Mouse (Mus musculus): ENCODE measurements around the gene Gcn1l1. TPM values are rescaled to one million over a fixed set of nuclear protein-coding genes. Genes with fewer than 3 reads are reported as not detected.

Gcn1l1 gene
- polyA plus RNA-seq, 1 experiment from 2014 or later, result 40.3 TPM

DNA sequence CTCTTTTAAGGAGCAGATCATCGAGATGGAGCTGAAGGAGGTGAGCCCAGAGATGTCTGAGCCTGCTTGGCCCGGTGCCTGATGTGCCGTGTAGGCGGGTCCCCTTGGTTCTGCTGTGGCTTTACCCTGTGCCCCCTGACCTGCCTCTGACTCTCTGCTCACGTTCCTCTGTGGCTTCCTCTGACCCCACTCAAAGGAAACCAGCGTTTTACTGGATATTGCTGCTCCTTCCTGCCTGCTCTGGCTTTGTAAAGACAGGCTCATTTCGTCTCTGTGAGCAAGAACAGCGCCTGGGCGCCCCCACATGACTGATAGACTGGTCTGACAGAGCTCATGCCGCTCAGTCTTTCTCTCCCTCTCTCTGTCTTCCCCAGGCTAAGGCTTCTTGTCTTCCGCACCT lies 26.0 kb downstream of the Gcn1l1 start:
- Histone ChIP-seq H3K9ac (ENCODE audit: low read depth, low read length) (no peak overlapping the region), H3K36me3 (ENCODE audit: control insufficient read depth, insufficient read depth, low read length) (peaks cover 98% of the 10 kb centered on the region), H3K9me3 (ENCODE audit: control insufficient read depth, low read length) (no peaks in the 10 kb centered on the region), H3K27me3 (replicated peaks; ENCODE audit: control insufficient read depth, insufficient read depth, low read length) (no peaks in the 10 kb centered on the region), H3K4me3 (ENCODE audit: low read depth, low read length) (no peak overlapping the region), H3K27ac (replicated peaks; ENCODE audit: low read depth, low read length) (no peak overlapping the region), H3K4me2 (ENCODE audit: low read depth, low read length) (no peak overlapping the region), H3K4me1 (ENCODE audit: control insufficient read depth, insufficient read depth, low read length) (no peaks in the 10 kb centered on the region)
- no peak for ATAC-seq (ENCODE audit: low read depth)
- DNase-seq (ENCODE audit: low spot score), result no peak
- WGBS, result 84% methylated on average over 9 of the region's 11 CpGs

DNA sequence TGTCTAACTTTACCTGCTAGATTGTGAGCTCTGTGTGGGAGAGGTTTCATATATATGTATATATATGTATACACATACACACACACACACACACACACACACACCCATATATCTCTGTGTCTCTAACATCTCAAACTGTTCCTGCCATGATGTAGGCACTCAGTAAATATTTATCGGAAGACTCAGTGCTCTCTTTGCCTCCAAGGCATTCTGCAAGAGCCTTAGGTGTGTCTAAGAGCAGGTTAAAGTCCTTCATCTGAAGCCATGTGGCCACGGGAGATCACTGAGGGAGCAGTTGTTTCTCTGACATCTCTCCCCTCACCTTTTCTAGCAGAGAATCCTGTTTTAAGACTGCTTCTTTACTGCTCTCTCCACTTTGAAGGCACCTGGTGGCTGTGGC lies 26.5 kb downstream of the Gcn1l1 start:
- WGBS, result 88% methylated on average over 2 of the region's 2 CpGs
- H3K27me3 ChIP-seq (replicated peaks; ENCODE audit: control insufficient read depth, insufficient read depth, low read length), result no peaks in the 10 kb centered on the region
- H3K9ac ChIP-seq (ENCODE audit: low read depth, low read length), result no peak overlapping the region
- DNase-seq (ENCODE audit: low spot score) (no peak), ATAC-seq (ENCODE audit: low read depth) (no peak)
- no peak overlapping the region for H3K4me2 ChIP-seq (ENCODE audit: low read depth, low read length)
- H3K27ac ChIP-seq (replicated peaks; ENCODE audit: low read depth, low read length), result no peak overlapping the region
- H3K9me3 ChIP-seq (ENCODE audit: control insufficient read depth, low read length), result no peaks in the 10 kb centered on the region
- peaks cover 98% of the 10 kb centered on the region for H3K36me3 ChIP-seq (ENCODE audit: control insufficient read depth, insufficient read depth, low read length)
- no peaks in the 10 kb centered on the region for H3K4me1 ChIP-seq (ENCODE audit: control insufficient read depth, insufficient read depth, low read length)
- H3K4me3 ChIP-seq (ENCODE audit: low read depth, low read length), result no peak overlapping the region

DNA sequence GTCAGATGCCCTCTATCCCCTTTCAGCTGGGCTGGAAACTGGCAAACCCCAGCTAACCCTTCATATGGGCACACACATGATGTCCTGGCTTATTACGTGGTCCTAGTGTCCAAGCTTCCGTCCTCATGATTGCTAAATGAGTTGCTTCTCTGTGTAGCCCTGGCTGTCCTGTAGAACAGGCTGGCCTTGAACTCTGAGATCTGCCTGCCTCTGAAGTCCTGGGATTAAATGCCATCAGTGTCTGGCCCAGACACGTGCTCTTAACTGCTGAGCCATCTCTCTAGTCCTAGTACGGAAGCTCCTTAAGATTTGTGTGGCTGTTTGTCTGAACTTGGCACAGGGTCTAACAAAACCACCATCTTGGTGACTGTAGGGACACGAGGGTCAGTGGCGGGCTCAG lies 38.5 kb downstream of the Gcn1l1 start:
- ATAC-seq (ENCODE audit: low read depth) (no peak), DNase-seq (ENCODE audit: low spot score) (no peak)
- 94% methylated on average over 6 of the region's 6 CpGs for WGBS
- Histone ChIP-seq H3K4me3 (ENCODE audit: low read depth, low read length) (no peak overlapping the region), H3K4me1 (ENCODE audit: control insufficient read depth, insufficient read depth, low read length) (no peaks in the 10 kb centered on the region), H3K27me3 (replicated peaks; ENCODE audit: control insufficient read depth, insufficient read depth, low read length) (no peaks in the 10 kb centered on the region), H3K27ac (replicated peaks; ENCODE audit: low read depth, low read length) (no peak overlapping the region), H3K9me3 (ENCODE audit: control insufficient read depth, low read length) (no peaks in the 10 kb centered on the region), H3K9ac (ENCODE audit: low read depth, low read length) (no peak overlapping the region), H3K4me2 (ENCODE audit: low read depth, low read length) (no peak overlapping the region), H3K36me3 (ENCODE audit: control insufficient read depth, insufficient read depth, low read length) (peaks cover 91% of the 10 kb centered on the region)

DNA sequence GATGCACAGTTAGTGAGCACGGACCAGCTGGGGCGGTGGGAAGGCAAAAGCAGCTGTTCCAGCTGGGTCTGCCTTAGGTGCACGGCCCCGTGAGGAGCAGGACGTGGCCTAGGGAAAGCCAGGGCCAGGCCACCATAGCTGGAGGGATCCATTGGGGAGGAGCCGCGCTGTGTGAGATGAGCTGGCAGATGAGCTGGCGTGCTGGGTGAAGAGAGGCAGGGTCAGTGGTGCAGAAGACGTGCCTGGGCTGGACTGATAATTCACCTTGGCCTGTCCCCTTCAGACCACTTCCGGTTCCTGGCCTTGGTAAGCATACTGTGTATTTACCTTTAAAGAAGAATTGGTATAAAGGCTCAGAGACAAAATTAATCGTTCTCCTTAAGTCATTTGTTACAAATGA lies 46.5 kb downstream of the Gcn1l1 start:
- H3K9ac ChIP-seq (ENCODE audit: low read depth, low read length), result no peak overlapping the region
- 92% methylated on average over 11 of the region's 11 CpGs for WGBS
- H3K36me3 ChIP-seq (ENCODE audit: control insufficient read depth, insufficient read depth, low read length), result peaks cover 96% of the 10 kb centered on the region
- H3K27ac ChIP-seq (replicated peaks; ENCODE audit: low read depth, low read length), result no peak overlapping the region
- no peaks in the 10 kb centered on the region for H3K9me3 ChIP-seq (ENCODE audit: control insufficient read depth, low read length)
- H3K4me3 ChIP-seq (ENCODE audit: low read depth, low read length), result no peak overlapping the region
- H3K4me1 ChIP-seq (ENCODE audit: control insufficient read depth, insufficient read depth, low read length), result no peaks in the 10 kb centered on the region
- H3K4me2 ChIP-seq (ENCODE audit: low read depth, low read length), result no peak overlapping the region
- DNase-seq (ENCODE audit: low spot score) (no peak), ATAC-seq (ENCODE audit: low read depth) (no peak)
- no peaks in the 10 kb centered on the region for H3K27me3 ChIP-seq (replicated peaks; ENCODE audit: control insufficient read depth, insufficient read depth, low read length)

DNA sequence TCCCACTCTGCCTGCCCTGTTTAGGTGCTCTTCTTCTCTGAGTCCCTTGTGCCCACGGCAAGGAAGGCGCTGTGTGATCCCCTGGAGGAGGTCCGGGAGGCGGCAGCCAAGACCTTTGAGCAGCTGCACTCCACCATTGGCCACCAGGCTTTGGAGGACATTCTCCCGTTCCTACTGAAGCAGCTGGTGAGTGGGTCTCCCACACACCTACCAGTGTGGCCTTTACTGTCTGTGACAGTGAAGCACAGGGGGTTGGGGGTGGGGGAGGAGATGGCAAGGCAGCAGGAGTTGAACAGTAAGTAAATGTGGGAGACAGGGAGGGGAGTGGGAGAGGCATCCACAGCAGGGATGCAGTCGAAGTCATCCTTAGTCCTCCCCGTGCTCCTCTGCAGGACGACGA lies 48.3 kb downstream of the Gcn1l1 start:
- WGBS, result 96% methylated on average over 9 of the region's 9 CpGs
- H3K4me3 ChIP-seq (ENCODE audit: low read depth, low read length), result no peak overlapping the region
- H3K27me3 ChIP-seq (replicated peaks; ENCODE audit: control insufficient read depth, insufficient read depth, low read length), result no peaks in the 10 kb centered on the region
- no peak for ATAC-seq (ENCODE audit: low read depth)
- H3K4me1 ChIP-seq (ENCODE audit: control insufficient read depth, insufficient read depth, low read length), result no peaks in the 10 kb centered on the region
- no peak for DNase-seq (ENCODE audit: low spot score)
- H3K9ac ChIP-seq (ENCODE audit: low read depth, low read length), result no peak overlapping the region
- peaks cover 98% of the 10 kb centered on the region for H3K36me3 ChIP-seq (ENCODE audit: control insufficient read depth, insufficient read depth, low read length)
- H3K9me3 ChIP-seq (ENCODE audit: control insufficient read depth, low read length), result no peaks in the 10 kb centered on the region
- H3K4me2 ChIP-seq (ENCODE audit: low read depth, low read length), result no peak overlapping the region
- H3K27ac ChIP-seq (replicated peaks; ENCODE audit: low read depth, low read length), result no peak overlapping the region

DNA sequence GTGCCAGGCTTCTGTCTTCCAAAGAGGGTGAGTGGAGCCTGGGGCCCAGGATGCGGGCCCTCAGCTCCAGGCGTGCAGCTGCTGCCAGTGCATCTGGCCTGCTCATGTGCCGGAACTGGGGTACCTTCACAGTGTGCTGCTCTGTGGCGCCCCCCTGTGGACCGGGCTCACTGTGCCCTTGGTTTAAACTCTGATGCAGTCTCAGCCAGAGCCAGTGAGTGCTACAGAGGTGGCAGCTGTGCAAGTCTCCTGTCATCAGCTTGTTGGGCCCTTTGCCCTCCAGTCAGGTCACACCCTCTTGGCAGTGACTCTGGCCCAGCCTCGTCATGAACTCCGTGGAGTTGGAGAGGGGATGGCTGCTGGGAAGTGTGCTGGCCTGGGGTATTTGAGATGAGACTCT lies 49.9 kb downstream of the Gcn1l1 start:
- Histone ChIP-seq H3K4me3 (ENCODE audit: low read depth, low read length) (no peak overlapping the region), H3K9me3 (ENCODE audit: control insufficient read depth, low read length) (no peaks in the 10 kb centered on the region), H3K27me3 (replicated peaks; ENCODE audit: control insufficient read depth, insufficient read depth, low read length) (no peaks in the 10 kb centered on the region), H3K27ac (replicated peaks; ENCODE audit: low read depth, low read length) (no peak overlapping the region), H3K4me2 (ENCODE audit: low read depth, low read length) (no peak overlapping the region), H3K36me3 (ENCODE audit: control insufficient read depth, insufficient read depth, low read length) (peaks cover 98% of the 10 kb centered on the region), H3K9ac (ENCODE audit: low read depth, low read length) (no peak overlapping the region), H3K4me1 (ENCODE audit: control insufficient read depth, insufficient read depth, low read length) (no peaks in the 10 kb centered on the region)
- WGBS, result 83% methylated on average over 7 of the region's 7 CpGs
- ATAC-seq (ENCODE audit: low read depth) (no peak), DNase-seq (ENCODE audit: low spot score) (no peak)

DNA sequence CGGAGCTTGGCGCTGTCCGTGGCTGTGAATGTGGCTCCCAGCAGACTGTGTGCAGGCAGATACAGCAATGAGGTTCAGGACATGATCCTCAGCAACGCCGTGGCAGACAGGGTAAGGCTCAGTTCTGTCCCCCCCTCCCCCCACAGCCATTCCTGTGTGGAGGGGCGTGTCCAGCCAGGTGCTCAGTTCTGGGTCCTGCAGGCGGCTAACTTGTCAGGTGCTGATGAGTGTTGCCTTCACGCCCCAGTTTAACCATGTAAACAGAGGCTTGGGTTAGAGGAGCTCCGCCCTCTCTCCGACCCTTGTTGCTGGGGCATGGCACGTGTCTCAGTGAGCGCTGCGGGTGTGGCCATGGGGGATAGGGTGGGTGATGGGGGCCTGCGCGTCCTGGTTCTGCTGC lies 54.6 kb downstream of the Gcn1l1 start:
- H3K4me3 ChIP-seq (ENCODE audit: low read depth, low read length), result no peak overlapping the region
- H3K9me3 ChIP-seq (ENCODE audit: control insufficient read depth, low read length), result no peaks in the 10 kb centered on the region
- no peak overlapping the region for H3K9ac ChIP-seq (ENCODE audit: low read depth, low read length)
- no peak overlapping the region for H3K4me2 ChIP-seq (ENCODE audit: low read depth, low read length)
- peaks cover 81% of the 10 kb centered on the region for H3K36me3 ChIP-seq (ENCODE audit: control insufficient read depth, insufficient read depth, low read length)
- H3K27ac ChIP-seq (replicated peaks; ENCODE audit: low read depth, low read length), result no peak overlapping the region
- ATAC-seq (ENCODE audit: low read depth) (no peak), DNase-seq (ENCODE audit: low spot score) (no peak)
- no peaks in the 10 kb centered on the region for H3K4me1 ChIP-seq (ENCODE audit: control insufficient read depth, insufficient read depth, low read length)
- 86% methylated on average over 14 of the region's 15 CpGs for WGBS
- H3K27me3 ChIP-seq (replicated peaks; ENCODE audit: control insufficient read depth, insufficient read depth, low read length), result no peaks in the 10 kb centered on the region

DNA sequence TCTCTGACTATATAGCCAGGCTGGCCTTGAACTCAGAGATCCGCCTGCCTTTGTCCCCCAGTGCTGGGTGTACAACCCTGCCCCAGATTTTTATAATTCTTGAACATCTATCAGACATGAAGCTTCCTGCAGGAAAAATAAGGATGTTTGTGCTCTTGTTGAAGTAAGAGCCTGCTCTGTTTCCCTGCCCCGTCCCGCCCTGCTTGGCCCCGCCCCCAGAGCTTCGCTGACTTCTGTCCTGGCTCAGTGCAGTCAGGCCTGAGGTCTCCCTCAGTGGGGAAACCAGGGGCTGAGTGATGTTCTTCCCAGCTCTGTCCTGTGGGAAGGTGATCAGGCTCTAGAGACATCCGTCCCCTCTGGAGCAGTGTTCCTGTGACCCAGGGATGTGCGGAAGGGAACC lies 57.6 kb downstream of the Gcn1l1 start:
- DNase-seq (ENCODE audit: low spot score), result no peak
- ATAC-seq (ENCODE audit: low read depth), result no peak
- WGBS, result 82% methylated on average over 7 of the region's 7 CpGs
- Histone ChIP-seq H3K9me3 (ENCODE audit: control insufficient read depth, low read length) (no peaks in the 10 kb centered on the region), H3K36me3 (ENCODE audit: control insufficient read depth, insufficient read depth, low read length) (peaks cover 51% of the 10 kb centered on the region), H3K27ac (replicated peaks; ENCODE audit: low read depth, low read length) (no peak overlapping the region), H3K27me3 (replicated peaks; ENCODE audit: control insufficient read depth, insufficient read depth, low read length) (no peaks in the 10 kb centered on the region), H3K4me2 (ENCODE audit: low read depth, low read length) (no peak overlapping the region), H3K4me1 (ENCODE audit: control insufficient read depth, insufficient read depth, low read length) (no peaks in the 10 kb centered on the region), H3K9ac (ENCODE audit: low read depth, low read length) (no peak overlapping the region), H3K4me3 (ENCODE audit: low read depth, low read length) (no peak overlapping the region)

DNA sequence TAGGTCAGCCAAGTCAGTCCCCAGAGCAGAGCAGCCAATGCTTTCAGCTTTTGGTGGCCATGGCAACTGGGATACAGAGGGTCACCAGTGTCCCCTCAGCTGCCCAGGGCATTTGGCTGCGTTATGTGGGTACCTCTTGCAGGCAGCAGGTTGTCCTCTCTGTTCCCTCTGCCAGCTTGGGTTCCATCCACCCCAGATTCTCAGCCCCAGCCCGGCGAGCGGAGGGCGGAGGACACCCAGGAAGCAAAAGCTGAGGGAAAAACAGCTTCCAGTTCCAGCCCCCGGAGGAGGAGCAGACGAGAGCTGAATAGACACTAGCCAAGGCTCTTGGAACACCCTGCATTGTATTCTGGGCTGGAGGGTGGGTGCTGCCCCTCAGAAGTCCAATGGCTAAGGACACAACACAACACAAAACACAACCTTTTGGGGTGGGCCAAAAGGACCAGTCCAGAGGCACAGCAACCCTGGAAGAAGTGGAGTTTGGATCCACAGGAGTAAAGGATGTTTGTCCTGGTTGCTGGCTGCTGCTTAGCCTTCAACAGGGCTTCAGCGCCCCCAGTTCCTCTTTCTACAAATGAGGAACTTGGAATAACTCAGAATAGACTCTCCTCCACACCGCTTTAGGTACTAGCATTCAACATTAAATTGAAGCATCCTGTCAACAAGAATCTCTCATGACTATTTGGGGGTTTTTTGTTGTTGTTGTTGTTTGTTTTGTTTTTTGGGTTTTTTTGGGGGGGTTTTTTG lies 58.8 kb downstream of the Gcn1l1 start:
- WGBS, result 87% methylated on average over 8 of the region's 9 CpGs

More for the DNA sequence above, 58.8 kb downstream of the Gcn1l1 start:
- H3K4me1 ChIP-seq (ENCODE audit: control insufficient read depth, insufficient read depth, low read length), result no peaks in the 10 kb centered on the region
- no peak for DNase-seq (ENCODE audit: low spot score)
- no peak overlapping the region for H3K9ac ChIP-seq (ENCODE audit: low read depth, low read length)
- no peak overlapping the region for H3K4me3 ChIP-seq (ENCODE audit: low read depth, low read length)
- ATAC-seq (ENCODE audit: low read depth), result no peak
- H3K4me2 ChIP-seq (ENCODE audit: low read depth, low read length), result no peak overlapping the region
- H3K27ac ChIP-seq (replicated peaks; ENCODE audit: low read depth, low read length), result no peak overlapping the region
- H3K36me3 ChIP-seq (ENCODE audit: control insufficient read depth, insufficient read depth, low read length), result peaks cover 39% of the 10 kb centered on the region
- H3K27me3 ChIP-seq (replicated peaks; ENCODE audit: control insufficient read depth, insufficient read depth, low read length), result no peaks in the 10 kb centered on the region
- no peaks in the 10 kb centered on the region for H3K9me3 ChIP-seq (ENCODE audit: control insufficient read depth, low read length)
